Mouse (Mus musculus) heart, adult 9 months (tissue): ENCODE data around the gene Zfp593.

Experiments used
- DNase-seq, 2 experiments: peaks; one replicate each; pipeline ENCODE4 v3.0.0; 2022; ENCODE audit warnings: low spot score in 2 of 2

Gene Zfp593

GRCm38 (mm10) chr4:134234876-134235275 lies 10.5 kb downstream of the Zfp593 start:
- DNase-seq = no peak

GRCm38 (mm10) chr4:134230431-134230830 lies 15.0 kb downstream of the Zfp593 start:
- DNase-seq = no peak

GRCm38 (mm10) chr4:134227194-134227593 lies 18.2 kb downstream of the Zfp593 start, which contains the start of gene Catsper4:
Gene Catsper4, minus strand, starts transcription at chr4:134227383.
- no peak for DNase-seq

GRCm38 (mm10) chr4:134222793-134223600 lies 22.4 kb downstream of the Zfp593 start:
- DNase-seq = no peak

- DNase-seq = no peak
Observed at GRCm38 (mm10) chr4:134206488-134207053, 38.8 kb downstream of the Zfp593 start.

- DNase-seq = no peak
Observed at GRCm38 (mm10) chr4:134203340-134203896, 42.0 kb downstream of the Zfp593 start.

GRCm38 (mm10) chr4:134202904-134203303 lies 42.5 kb downstream of the Zfp593 start, which contains the start of gene Gm7534:
Gene Gm7534, minus strand, starts transcription at chr4:134203004.
- no peak for DNase-seq

GRCm38 (mm10) chr4:134199371-134199770 lies 46.0 kb downstream of the Zfp593 start:
- no peak for DNase-seq
